Mouse (Mus musculus) frontal cortex, postnatal 10 days (tissue): ENCODE measurements around the gene 4933427D14Rik.
"Not testable (repeated sequence)": the region's sequence is repeated elsewhere in the genome, so short reads cannot be mapped to it uniquely, and the experiment has no call there.

Experiments
- DNase-seq, 2 experiments: peaks; one replicate each; pipeline ENCODE4 v3.0.0; 2022; ENCODE audit warnings: low spot score in 2 of 2, mixed read lengths in 1 of 2

Gene 4933427D14Rik

GRCm38 (mm10) chr11:72205256-72205655, 2.0 kb downstream of the 4933427D14Rik start:
- DNase-seq = no peak

- DNase-seq = no peak
These were observed 3.8 kb downstream of the 4933427D14Rik start for GRCm38 (mm10) chr11:72203440-72203839.

DNA sequence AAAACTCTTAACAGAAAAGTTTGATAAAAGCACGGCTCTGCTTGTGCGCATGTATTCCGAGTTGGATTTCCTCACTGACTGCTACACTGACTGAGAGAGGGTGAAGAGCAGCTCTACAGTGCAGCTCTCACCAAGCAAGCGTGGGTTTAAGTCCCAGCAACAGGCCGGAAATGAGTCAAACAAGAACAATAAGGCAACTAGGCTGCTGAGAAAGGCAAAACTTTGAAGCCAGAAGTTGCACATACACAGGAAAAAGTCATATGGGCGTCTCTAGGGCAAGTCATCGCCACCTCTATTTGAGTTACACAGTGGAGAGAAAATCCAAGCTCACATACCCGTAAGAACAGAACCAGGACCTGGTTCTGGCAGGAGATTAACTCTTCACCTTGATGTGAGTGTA, 10.8 kb downstream of the 4933427D14Rik start:
- DNase-seq = no peak

DNA sequence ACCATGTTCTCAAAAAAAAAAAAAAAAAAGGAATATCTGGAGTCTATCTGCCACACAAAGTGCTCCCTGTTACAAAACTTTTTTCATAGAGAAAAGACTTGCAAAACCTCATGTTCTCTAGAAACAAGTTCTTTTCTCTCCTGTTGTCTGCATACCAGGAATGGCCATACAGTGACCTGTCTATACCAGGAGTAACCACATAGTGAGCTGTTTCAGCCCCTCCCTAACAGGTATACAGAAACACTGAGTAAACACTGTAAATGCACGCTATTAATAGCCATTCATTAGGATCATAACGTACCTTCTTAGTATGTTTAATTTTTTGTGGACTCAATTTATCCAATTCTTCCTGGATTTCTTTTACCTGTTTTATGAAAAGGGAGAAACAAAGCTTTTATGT, 13.0 kb downstream of the 4933427D14Rik start:
- no peak for DNase-seq

- no peak for DNase-seq
These were observed 16.4 kb downstream of the 4933427D14Rik start for GRCm38 (mm10) chr11:72190857-72191256.

DNA sequence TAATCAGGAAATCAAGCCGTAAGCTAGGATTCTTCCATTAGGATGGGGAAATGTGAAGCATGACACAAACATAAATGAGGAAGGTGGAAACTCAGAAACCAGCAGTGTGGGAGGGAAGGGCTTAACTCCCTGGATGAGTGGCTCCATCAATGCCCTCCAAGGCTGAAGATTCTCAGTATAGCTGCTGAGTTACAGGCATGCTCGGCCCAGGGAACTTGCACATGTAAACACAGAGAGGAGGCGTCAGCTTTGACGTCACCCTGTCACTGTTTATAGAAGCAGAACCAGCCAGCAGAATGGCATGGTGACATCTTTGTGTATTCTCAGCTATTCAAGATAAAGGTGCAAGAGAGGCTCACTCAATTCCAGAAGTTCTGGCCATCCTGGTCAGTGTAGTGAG, 23.0 kb downstream of the 4933427D14Rik start:
- no peak for DNase-seq

DNA sequence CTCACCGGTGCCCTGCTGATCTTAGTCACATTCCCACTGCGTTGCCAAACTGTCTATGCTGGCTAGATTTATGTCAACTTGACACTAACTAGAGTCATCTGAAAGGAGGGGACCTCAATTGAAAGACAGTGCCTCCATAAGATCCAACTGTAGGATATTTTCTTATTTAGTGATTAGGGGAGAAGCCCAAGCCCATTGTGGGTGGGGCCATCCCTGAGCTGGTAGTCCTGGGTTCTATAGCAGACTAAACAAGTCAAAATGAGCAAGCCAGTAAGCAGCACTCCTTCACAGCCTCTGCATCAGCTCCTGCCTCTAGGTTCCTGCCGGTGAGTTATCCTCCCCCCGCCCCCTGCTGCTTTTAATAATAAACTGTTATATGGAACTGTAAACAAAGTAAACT, 26.1 kb downstream of the 4933427D14Rik start:
- DNase-seq = no peak

GRCm38 (mm10) chr11:72180556-72180955, 26.7 kb downstream of the 4933427D14Rik start:
- DNase-seq = no peak

GRCm38 (mm10) chr11:72176553-72176952, 30.7 kb downstream of the 4933427D14Rik start:
- no peak for DNase-seq

GRCm38 (mm10) chr11:72175966-72176365, 31.3 kb downstream of the 4933427D14Rik start:
- DNase-seq = no peak

DNA sequence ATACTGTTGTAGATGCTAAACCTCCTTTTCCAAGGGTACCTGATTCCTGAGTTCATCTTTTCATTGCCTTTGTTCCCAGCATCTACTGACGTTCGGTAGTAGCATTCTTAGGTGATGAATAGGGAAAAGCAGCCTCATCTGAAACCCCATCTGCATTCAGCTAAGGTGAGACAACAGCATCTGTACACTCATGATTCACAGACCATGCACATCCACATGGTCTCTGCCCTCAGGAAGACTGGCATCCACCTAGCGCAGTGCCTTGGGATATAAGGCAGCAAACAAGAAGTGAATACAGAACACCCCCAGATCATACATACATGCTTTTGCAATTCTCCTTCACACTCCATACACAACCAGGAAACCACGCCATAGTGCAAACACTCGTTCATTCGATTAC, 32.5 kb downstream of the 4933427D14Rik start:
- no peak for DNase-seq

GRCm38 (mm10) chr11:72173506-72173905, 33.8 kb downstream of the 4933427D14Rik start:
- DNase-seq = no peak

DNA sequence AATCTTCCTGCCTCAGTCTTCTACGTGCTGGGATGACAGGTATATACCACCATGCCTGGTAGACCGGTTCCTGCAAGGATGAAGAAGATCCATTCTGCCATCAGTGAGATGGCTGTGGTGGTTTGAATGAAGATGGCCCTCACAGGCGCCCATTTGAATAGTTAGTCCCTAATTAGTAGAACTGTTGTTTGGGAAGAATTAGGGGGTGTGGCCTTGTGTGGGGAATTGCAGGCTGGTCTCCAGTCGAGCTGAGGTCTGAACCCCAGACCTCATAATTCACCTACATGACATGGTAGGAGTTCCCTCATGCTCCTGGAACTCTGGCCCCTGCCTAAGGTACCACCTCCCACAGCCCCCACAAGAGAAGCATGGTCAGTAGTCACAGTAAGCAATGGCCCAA, 35.4 kb downstream of the 4933427D14Rik start:
- DNase-seq = not testable (repeated sequence)

GRCm38 (mm10) chr11:72169871-72170270, 37.4 kb downstream of the 4933427D14Rik start:
- DNase-seq = no peak

- no peak for DNase-seq
These were observed 44.1 kb downstream of the 4933427D14Rik start for GRCm38 (mm10) chr11:72163198-72163597.

DNA sequence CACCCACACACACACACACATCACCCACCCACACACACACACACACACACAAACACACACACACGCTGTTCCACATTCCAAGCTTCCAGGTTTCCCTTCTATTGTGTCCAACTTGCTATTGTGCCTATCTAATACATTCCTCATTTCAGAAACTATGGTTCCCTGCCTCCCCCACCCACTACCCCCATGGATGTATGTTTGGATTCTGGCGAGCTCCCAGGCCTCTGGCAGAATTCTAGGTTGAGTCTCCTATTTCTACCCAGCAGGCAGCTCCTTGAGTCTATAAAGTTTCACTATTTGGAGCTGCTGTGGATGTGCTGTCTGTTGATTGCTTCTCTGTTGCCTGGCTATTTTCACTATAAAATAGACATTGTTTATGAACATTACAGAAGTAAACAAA, 50.6 kb downstream of the 4933427D14Rik start:
- no peak for DNase-seq

DNA sequence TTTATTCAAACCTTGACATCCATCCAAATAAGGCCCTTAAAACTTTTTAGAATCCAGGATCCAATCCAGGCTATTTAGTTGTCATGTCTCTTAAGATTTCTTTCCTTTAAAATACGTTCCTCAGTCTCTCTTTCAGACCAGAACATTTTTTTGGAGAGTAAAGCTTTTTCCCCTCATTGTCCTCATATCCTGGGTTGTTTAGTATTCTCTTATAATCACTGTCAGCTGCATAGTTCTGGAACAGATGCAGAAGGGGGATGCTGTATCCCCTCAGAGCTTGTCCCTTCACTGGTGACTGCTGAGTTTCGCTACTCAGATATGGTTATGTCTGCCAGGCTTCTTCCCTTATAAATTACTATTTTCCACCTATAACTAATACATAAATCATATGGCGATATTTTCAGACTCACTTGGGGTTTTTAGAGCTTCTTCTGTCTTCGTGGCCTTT, 51.3 kb downstream of the 4933427D14Rik start:
- DNase-seq = no peak

DNA sequence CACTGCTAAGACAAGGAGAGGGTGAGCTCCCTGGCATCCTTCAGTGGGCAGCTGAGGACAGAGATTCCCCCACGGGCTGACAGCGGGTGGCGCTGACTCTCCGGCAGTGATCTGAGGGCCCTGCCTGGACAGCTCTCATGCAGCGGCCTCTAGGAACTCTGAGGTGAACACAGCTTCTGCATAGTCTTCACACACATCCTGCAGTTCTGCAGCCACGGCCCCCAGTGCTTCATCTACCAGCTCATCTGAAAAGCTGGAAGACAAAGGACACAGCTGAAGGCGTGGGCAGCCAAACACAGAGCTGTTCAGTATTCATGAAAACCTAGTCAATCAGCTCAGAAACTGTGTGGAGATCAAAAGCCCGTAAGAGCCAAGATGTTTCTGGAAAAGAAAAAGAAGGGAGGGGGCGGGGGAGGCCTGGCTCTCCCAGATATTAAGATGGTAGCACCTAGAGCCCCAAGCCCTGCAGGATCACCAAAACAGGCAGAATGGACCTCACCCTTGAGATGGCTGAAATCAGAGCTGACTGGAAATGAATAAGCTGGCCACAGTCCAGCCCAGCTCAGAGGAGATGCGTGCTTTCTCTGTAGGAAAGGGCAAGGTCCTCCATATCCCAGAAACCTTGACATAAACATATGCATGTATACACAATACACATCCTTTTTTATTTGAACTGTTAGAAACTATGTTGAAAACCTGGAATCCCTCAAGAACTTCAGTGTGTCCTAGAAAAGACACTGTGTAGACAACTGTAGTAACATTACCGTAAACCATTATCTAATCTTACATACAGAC, 51.9 kb downstream of the 4933427D14Rik start:
- DNase-seq = no peak

- DNase-seq = no peak
These were observed 54.0 kb downstream of the 4933427D14Rik start for GRCm38 (mm10) chr11:72153122-72153862.

GRCm38 (mm10) chr11:72151120-72151519, 56.1 kb downstream of the 4933427D14Rik start:
- DNase-seq = no peak

DNA sequence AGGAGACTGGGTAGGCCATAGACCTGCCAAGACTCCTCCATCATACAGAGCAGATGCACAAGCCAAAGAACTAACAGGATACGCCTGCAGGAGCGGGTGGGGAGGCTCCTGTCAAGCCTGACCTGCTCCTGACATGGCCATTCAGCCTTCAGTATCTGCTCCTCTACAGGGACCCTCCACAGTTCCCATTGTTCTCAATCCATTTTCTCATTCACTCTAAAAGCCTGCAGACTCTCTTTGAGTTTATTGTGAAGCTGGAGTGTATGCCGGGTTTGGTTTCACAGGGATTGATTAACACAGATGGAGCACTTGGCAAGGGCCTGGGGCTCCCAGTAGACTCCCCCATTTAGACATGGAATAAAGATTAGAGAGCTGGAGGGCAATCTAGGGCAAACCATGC, 59.3 kb downstream of the 4933427D14Rik start:
- DNase-seq = no peak

DNA sequence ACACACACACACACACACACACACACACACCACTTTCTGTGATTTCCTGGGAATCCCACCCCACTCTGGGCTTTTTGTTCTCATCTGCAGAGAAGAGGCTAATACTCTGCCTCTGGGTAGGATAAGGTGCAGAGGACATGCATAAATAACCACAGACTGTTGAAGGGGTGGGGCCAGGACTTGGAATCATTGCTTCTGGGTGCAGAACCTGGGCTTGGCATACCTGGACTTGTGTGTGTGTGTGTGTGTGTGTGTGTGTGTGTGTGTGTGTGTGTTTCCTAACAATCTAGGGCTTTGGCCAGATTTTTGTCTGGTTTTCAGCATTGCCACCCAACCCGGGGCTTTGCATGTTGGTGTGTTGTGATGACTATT, 61.4 kb downstream of the 4933427D14Rik start:
- no peak for DNase-seq
